Mouse (Mus musculus) testis, postnatal 14 days (tissue): ENCODE measurements around the gene Lrrn2.
A peak's percentile ranks its signal among the peaks of the same experiment; 100 is the strongest.
"Not testable (repeated sequence)": the region's sequence is repeated elsewhere in the genome, so short reads cannot be mapped to it uniquely, and the experiment has no call there.

Source experiments
- DNase-seq: peaks from one replicate; pipeline ENCODE4 v3.0.0; 2021; ENCODE audit warnings: low spot score

Lrrn2 gene

DNA sequence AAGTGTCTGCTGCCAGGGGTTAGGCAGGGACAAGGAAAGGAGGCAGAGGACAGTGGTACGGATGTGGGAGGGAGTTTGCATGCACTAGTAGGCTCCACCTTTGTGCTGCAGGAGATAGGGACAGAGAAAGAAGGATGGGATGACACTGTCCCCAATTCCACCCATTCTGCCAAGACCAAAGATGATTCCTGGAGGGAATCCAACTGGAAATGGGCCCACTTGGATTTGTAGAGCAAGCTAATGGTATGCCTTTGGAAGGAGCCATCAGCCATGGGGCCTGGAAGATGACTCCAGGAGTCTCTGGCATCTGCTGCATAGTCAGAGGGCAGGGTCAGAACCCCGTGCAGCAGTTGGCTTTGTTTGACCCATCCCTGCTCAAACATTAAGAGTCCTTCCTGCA is 52.3 kb downstream of the Lrrn2 start:
- no peak for DNase-seq

DNA sequence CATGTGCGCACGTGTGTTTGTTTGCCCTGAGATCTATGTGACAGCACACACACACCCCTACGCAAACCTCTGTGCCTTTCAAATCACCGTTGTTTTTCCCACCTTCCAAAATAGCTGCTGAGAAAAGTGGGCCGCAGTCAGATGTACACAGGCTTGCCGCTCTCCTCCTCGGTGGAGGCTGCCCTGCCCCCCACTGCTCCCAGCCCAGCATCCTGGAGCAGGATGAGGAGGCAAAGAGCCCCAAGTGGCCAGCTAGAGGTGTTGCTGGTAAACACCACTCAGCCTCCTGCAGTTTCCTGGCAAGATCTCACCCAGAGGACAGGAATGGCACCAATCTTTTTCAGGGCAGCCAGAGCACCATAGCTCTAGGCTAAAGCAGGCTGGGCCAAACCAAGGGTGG is 54.8 kb downstream of the Lrrn2 start:
- no peak for DNase-seq

DNA sequence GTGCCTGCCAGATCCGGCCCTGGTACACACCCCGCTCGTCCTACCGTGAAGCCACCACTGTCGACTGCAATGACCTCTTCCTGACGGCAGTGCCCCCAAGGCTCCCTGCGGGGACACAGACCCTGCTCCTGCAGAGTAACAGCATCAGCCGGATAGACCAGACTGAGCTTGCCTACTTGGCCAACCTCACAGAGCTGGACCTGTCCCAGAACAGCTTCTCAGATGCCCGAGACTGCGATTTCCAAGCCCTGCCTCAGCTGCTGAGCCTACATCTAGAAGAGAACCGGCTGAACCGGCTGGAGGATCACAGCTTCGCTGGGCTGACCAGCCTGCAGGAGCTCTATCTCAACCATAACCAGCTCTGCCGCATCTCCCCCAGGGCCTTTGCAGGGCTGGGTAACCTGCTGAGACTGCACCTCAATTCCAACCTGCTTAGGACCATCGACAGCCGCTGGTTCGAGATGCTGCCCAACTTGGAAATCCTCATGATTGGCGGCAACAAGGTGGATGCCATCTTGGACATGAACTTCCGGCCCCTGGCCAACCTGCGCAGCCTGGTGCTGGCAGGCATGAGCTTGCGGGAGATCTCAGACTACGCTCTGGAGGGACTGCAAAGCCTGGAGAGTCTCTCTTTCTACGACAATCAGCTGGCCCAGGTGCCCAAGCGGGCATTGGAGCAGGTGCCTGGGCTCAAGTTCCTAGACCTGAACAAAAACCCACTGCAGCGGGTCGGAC is 57.4 kb downstream of the Lrrn2 start:
- DNase-seq, result no peak

DNA sequence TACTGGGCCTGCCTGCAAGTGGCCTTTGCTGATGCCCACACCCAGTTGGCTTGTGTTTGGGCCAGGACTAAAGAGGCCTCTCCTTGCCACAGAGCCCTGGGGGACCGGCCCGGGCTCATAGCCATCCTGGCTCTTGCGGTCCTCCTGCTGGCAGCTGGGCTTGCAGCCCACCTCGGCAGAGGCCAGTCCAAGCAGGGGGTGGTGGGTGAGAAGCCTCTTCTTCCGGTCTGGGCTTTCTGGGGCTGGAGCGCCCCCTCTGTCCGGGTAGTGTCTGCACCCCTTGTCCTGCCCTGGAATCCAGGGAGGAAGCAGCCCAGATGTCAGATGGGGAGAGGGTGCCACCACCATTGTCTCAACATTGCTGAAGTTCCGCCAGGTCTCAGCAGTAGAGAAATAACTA is 58.9 kb downstream of the Lrrn2 start:
- peak; percentile 59 for DNase-seq

DNA sequence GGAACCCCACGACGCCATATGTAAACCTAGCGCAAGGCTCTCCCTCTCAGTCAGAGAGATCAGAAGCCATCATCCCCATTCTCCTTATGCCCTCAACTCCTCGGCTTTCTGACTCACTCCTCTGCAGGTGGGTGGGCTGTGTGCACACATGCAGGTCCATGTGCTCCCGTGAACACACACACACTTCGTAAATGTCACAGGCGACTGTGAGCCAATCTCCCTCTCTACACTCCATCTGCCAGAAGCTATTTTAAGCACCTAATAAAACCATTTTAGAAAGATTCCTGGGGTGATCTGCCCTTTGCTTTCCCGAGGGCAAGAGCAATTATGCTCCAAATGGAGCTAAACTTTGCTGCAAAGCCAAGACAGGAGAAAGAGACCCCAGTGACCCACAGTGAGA is 65.8 kb downstream of the Lrrn2 start:
- DNase-seq, result no peak

DNA sequence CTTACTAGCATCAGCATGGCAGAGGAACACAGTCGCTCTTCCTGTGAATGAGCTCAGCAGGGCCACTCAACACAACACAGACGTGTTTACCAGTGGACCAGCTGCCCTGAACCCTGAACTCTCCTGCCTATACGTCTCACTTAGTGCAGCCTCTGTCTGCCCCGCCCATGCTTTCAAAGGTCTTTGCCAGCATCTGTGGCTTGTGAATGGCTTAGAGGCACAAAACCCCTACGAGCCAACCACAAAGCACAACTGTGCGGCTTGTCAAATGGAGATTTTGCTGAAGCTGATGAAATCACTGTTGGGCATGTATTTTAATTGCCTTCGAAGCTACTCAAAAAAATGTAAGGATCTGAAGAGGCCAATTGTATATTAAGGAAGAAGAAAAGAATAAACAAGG is 67.7 kb downstream of the Lrrn2 start:
- DNase-seq, result no peak

DNA sequence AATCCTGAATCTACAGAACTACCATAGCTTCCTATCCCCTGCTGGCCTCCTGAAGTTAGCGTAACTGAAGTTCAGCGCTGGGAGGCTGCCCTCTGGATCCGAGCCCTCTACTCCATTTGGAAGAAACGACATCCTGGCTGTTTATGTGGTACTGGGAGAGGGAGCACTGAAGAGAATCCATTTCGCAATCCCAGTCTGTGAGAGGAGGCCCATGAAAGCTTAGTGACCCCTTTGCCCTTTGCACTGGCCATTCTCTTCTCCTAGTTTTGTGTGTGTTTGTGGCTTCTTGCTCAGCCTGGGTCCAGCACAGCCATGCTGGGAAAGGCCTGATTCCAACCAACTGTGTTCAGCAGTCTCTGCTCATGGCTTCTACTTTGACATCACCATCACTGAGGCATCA is 76.7 kb downstream of the Lrrn2 start:
- DNase-seq, result no peak

DNA sequence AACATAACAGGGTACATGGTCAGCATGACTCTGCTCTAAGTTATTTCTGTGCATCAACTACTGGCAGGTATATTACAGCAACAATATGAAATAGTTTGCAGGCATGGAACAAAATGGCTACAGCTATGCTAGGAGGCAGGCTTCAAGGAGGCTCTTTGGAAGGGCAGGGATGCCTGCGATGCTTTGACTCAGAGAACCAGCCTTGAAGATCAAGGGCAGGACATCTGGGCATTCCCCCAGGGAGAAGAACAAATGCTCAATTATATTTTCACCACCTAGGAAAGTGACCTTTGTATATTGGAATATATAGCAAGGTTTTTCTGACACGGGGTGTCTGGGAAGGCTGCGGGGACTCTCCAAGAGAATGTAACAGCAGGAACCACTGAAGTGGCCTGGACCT is 81.7 kb downstream of the Lrrn2 start:
- DNase-seq, result no peak

DNA sequence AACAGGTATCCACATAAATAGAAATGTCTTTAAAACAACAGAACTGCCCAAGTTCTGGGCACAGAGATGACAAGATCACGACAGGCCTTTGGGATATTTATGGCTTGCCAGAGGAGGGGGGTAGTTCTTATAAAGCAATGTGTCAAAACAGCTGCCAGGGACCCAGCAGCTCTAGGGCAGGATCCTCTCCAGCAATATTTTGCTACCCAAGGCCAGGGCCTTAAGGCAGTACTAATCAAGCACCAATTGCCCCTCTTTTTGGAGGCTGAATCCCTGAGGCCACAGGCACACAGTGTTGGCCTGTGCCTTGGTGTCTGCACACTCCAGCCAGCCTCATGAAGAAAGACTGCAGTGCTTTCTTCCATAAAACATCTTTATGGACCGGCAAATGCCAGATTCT is 84.0 kb downstream of the Lrrn2 start:
- no peak for DNase-seq

DNA sequence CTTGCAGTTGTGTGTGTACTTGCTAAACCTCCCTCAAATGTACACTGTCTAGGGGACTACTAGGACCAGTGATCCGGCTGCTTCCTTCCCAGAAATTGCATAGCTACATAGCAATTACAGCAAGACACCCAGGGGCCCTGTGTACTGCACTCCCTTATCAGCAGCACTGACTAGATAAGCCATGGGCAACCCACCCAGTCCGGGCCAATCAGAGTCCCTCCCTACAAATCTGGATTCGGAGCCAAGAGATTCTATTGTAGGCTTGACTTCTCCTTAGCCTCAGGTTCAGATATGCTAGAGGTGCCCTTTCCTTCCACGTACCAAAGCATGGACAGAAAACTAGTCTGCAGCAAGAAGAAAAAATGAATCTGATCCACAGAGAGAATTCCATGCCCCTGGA is 84.6 kb downstream of the Lrrn2 start:
- DNase-seq, result no peak

DNA sequence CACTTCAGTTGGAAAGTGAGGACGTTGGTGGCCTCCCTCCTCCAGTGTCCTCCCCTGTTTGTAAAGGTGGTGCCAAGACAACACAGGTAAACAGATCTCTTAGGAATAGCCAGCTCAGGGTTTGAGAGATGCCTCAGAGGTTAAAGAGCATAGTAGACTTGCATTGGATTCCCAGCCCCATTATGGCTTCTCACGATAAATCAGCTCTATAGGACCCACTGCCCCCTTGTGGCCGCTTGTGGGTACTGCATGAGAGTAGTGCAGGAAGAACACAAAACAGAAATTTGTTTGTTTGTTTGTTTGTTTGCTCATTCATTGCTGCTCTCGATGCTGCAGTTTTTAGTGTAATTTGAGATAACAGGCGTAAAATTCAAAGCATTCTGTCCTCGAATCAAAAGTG is 88.6 kb downstream of the Lrrn2 start:
- DNase-seq, result peak; percentile 60

DNA sequence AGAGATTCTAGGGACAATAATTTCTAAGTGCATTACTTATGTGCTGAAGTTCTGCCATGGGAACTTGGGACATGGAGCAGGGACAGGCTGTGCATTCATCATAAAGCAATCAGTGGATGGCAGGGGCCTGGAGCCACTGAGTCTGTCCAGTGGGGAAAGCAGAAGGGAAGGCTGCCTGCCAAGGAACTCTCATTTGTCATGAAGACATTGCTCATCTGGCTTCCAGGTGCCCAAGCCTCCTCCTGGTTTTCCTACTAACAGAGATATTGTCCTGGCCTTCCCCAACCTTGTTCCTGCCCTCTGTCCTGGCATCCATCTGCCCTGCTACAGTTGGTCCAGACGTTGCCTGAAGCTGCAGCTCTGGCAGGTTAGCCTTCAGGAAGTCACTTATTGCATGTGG is 97.3 kb downstream of the Lrrn2 start:
- DNase-seq, result no peak

DNA sequence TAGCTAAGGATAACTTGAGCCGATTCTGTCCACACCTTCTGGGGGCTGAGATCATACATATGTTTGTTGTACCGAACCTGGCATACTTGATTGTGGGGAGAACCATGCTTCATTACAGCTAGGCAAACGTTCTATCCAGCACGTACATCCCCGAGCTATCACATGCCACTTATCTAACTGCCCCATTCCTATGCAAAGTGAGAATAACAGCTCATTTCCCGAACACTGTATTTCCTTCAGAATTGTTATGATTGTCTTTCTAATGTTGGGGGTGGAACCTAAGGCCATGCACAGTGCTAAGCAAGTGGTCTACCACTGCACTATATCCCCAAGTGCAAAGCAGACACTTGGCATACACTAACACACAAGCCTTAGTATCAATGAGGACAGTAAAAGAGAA is 101.2 kb downstream of the Lrrn2 start:
- no peak for DNase-seq

DNA sequence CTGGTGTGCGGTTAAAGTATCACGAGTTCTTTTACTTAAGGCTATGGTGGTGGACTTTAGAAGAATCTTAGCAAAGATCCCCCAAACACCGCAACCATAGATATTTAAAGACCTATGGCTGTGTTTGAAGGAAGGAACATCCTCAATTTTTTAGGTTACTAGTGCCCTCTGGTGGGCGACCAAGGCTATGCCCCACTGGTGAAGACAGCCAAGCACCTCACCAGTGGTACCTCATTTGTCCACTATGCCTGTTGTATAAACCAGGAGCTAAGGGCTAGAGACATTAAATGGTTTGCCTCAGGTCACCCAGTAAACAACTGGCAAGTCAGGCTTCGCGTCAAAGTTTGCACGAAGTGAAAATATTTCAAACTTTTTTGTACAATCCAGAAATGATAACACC is 102.7 kb downstream of the Lrrn2 start:
- DNase-seq, result no peak

DNA sequence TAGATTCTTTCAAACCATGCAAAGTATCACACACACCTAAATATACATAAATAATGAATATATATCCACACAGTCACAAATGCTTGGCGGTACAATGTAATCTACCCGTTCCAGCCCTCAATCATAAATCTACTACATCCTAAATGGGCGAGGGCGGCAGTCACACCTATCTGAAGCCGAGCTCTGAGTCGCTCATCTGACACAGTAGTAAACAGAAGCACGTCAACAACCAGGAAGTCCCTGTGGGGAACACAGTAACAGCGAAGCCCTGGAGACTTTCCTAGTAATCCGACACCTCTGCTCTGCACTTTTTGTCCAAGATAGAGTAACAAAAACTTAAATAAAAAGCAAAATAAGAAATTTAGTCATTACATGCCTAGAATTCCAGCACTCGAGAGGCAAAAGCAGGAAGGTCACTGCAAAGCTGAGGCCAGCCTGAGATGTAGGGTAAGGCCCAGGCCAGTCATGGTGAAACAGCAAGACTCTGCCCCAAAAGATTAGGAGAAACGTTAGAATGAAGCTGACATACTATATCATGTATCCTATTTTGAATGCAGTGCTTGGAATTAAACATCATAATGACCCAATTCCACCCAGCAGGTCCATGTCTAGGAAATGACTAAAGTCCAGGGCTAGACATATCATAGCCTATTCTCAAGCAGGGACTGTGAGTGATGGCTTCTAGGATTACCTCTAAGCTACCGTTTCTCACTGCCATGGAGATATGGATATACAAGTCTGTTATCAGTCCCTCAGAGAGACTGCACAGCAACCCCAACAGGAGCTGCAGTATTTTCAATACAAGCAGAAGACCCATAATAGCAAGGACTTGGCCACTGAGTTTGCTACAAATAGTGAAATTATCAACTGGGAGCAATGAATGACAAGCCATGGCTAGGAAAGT is 108.7 kb downstream of the Lrrn2 start:
- not testable (repeated sequence) for DNase-seq
